Mouse (Mus musculus) forebrain, embryonic 13.5 days (tissue): Measurements from ENCODE around the gene Gm20388. TPM values are rescaled to one million over a fixed set of nuclear protein-coding genes. Genes with fewer than 3 reads are reported as not detected.
A peak's percentile ranks its signal among the peaks of the same experiment; 100 is the strongest.

ENCODE experiments used
- ATAC-seq: fragments of 200-750 bp; cut with Nextera tagmentation; 2 replicates; pipeline ENCODE4 v1.8.0; 2017
- H3K27ac ChIP-seq: fragments of 300-500 bp; sonication (generic); 2 replicates; pipeline ENCODE4 v1.5.1; 2015; ENCODE audit warnings: inconsistent platforms, mild to moderate bottlenecking, moderate library complexity
- H3K27me3 ChIP-seq: fragments of 300-500 bp; sonication (generic); 2 replicates; pipeline ENCODE4 v1.6.1; 2015; ENCODE audit warnings: mild to moderate bottlenecking, inconsistent platforms
- H3K36me3 ChIP-seq: fragments of 300-500 bp; sonication (generic); 2 replicates; pipeline ENCODE4 v1.6.1; 2015; ENCODE audit warnings: mild to moderate bottlenecking, inconsistent platforms; ENCODE audit not compliant: poor library complexity, severe bottlenecking
- H3K4me1 ChIP-seq: fragments of 300-500 bp; sonication (generic); 2 replicates; pipeline ENCODE4 v1.6.1; 2015; ENCODE audit warnings: inconsistent platforms
- H3K4me2 ChIP-seq: fragments of 300-500 bp; sonication (generic); 2 replicates; pipeline ENCODE4 v1.6.1; 2015; ENCODE audit warnings: inconsistent platforms, mild to moderate bottlenecking, moderate library complexity
- H3K4me3 ChIP-seq: fragments of 300-500 bp; sonication (generic); 2 replicates; pipeline ENCODE4 v1.5.1; 2015; ENCODE audit warnings: mild to moderate bottlenecking, inconsistent platforms
- H3K9ac ChIP-seq: fragments of 300-500 bp; sonication (generic); 2 replicates; pipeline ENCODE4 v1.6.1; 2015; ENCODE audit warnings: mild to moderate bottlenecking, inconsistent platforms
- H3K9me3 ChIP-seq: fragments of 300-500 bp; sonication (generic); replicated peaks from 2 replicates; pipeline ENCODE4 v1.6.1; 2016; ENCODE audit warnings: inconsistent platforms
- WGBS: fragments of 180-500 bp; shearing (Covaris S2); methylation state at CpG from one replicate; pipeline ENCODE4 v1.1.7; 2015; 5-methylcytosine and 5-hydroxymethylcytosine counted together
- polyA plus RNA-seq: library from polyadenylated mRNA; unstranded; fragments of >200 nt; fragmentation: Nextera tagmentation; extraction: Ambion mirVana; gene quantifications from 2 replicates; pipeline ENCODE4 v1.2.1, GENCODE M21; 2015

Gm20388 gene
- polyA plus RNA-seq, 1 experiment from 2014 or later, result 5.6 TPM

DNA sequence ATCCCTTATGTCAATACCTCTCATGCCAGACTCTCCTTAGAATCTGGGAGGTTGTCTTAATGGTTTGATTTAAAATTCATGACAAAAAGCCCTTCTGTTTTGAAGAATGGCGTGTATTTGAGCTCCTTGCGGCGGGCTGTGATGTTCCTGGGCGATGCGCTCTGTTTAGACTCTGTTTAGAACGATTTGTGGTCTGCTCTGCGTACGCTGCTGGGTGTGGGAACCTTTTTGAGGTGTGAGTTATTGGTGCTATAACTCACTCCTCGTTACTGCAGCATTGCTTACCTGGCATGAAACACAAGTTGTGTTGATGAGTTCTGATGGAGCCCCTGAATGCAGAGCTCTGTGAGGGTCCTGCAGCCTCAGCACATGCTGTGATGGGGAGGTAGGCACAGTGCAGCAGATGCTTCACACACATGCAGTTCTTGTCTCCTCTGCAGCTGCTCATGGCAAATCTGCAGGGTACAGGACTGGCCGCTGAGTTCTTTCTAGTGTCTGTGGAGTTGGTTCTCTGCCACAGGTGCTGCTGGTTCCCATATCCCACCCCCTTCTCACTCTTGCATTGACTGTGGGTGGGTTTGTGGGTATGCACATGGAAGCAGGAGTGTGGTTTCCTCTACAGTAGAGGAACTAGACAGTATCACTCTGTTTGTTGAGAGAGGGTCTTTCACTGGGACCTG, 4363.9 kb downstream of the Gm20388 start:
- H3K27me3 ChIP-seq, result no peaks in the 10 kb centered on the region
- peaks cover 52% of the 10 kb centered on the region for H3K4me1 ChIP-seq
- no peak overlapping the region for H3K4me3 ChIP-seq
- peaks cover 16% of the 10 kb centered on the region for H3K36me3 ChIP-seq
- H3K9me3 ChIP-seq, result no peaks in the 10 kb centered on the region
- 73% methylated on average over 10 of the region's 10 CpGs for WGBS
- H3K4me2 ChIP-seq, result no peak overlapping the region
- H3K27ac ChIP-seq, result no peak overlapping the region
- H3K9ac ChIP-seq, result no peak overlapping the region
- no peak for ATAC-seq

DNA sequence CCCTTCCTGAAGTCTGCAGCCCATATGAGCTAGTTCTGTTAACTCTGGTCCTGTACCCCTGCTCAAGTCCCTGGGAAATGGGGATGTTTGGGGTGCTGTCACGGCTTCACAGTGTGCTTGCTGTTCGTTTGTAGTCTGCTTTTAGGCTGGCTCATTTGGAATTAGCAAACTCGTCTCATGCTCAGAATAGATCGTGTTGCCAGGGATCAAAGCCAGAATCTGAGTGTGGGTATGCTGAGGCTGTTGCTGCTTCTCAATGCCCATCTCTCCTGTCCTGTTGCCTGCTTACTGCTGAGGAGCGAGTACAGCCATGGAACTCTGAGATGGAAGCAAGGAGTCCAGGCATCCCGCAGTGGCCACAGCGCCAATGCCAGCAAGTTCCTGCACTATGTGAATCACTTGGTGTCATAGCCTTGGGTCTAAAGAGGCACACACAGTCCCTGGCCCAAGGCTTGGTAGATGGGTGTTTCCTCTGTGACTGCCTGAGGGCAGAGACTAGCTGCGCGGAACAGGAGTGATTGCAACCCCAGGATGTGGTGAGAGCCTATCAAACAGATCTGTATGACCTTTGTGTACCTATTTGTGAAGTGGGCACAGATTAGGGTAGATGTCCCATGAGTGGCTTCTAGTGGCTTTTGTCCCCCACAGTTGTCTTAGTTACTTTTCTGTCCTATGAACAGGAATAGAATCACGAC, 4364.9 kb downstream of the Gm20388 start:
- no peak for ATAC-seq
- no peaks in the 10 kb centered on the region for H3K27me3 ChIP-seq
- no peaks in the 10 kb centered on the region for H3K9me3 ChIP-seq
- H3K27ac ChIP-seq, result no peak overlapping the region
- H3K9ac ChIP-seq, result no peak overlapping the region
- H3K4me2 ChIP-seq, result no peak overlapping the region
- peaks cover 53% of the 10 kb centered on the region for H3K4me1 ChIP-seq
- H3K4me3 ChIP-seq, result no peak overlapping the region
- 89% methylated on average over 10 of the region's 10 CpGs for WGBS
- H3K36me3 ChIP-seq, result peaks cover 16% of the 10 kb centered on the region

DNA sequence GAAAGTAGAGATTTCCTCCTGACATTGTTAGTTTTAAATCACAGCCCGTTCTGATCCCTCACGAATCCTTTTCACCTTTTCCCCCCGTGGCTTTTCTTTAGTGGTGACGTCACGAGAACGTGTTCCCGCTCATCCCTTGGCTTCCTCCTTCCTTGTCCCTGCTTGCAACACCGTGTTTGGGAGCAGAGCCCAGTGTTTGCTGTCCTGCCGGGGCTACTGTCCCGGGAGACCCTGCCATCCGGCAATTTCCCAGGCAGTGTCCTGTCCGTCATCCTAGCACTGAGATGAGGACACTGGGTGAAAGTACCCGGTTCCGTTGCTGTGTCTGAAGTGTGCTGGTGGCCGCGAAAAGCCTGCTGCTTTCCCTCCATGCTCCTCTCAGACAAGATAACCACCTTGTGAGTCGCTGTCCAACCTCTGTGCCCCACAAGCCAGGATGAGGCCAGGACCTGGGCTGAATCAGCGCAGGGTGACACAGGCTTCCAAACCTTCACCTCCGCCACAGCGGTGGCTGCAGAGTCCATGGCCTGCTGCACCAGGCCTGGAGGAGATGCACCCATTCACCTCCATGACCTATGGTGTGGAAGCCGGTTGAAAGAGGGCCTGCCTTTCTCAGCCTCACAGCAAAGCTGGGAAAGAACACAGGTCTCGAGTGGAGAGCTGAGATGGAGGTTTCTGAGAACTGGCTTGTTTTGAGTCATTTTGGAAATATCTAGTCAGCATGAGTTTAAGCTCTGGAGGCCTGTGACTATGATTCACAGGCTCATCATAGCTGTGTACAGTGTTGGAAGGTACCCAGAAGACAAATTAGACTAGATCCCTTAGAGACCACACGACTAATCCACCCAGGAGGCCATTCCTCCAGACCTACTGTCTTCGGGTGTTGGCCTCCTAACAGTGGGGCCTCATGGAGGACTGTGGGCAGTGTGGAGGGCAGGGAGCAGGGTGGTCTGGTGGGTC, 4367.6 kb downstream of the Gm20388 start:
- peaks cover 76% of the 10 kb centered on the region for H3K4me1 ChIP-seq
- H3K36me3 ChIP-seq, result peaks cover 13% of the 10 kb centered on the region
- H3K27me3 ChIP-seq, result no peaks in the 10 kb centered on the region
- no peaks in the 10 kb centered on the region for H3K9me3 ChIP-seq
- H3K9ac ChIP-seq, result no peak overlapping the region
- no peak overlapping the region for H3K27ac ChIP-seq
- no peak overlapping the region for H3K4me2 ChIP-seq
- WGBS, result 74% methylated on average over 24 of the region's 24 CpGs
- H3K4me3 ChIP-seq, result no peak overlapping the region
- ATAC-seq, result no peak

DNA sequence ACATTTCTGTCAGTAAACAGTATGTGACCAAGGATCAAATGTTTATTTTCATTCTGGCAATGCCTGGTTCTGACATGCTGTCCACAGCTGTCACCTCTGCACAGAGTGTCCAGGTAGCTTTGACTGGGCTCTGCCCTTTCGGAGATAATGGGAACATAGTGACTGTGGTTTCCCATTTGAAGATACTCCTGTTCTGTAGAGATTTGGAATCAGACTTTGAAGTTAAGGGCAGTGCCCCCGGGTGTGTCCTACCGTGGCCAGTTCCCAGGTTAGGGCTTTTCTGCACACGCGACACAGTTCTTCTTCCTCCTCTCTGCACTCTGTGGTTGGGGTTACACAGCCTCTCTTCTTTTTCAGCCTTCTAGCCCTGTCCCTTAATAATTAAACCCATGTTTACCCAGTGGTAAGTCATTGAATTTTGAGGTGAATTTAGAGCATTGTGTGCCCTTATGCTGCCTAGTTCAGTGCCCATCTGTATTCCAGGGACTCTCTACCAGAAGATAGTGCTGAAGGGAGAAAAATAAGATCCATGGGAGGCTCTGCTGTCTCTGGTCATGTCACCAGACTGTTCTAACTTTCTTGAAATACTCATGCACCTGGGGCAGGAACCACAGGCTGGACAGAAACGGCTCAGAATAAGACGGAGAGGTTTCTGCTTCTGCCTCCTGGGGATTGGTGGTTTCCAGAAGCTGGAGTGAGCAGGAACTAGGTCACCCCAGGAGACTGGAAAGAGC, 4368.5 kb downstream of the Gm20388 start:
- Histone ChIP-seq H3K9me3 (no peaks in the 10 kb centered on the region), H3K4me3 (no peak overlapping the region), H3K36me3 (peaks cover 13% of the 10 kb centered on the region), H3K4me1 (peaks cover 76% of the 10 kb centered on the region), H3K4me2 (no peak overlapping the region), H3K27me3 (no peaks in the 10 kb centered on the region), H3K27ac (no peak overlapping the region), H3K9ac (no peak overlapping the region)
- WGBS, result 89% methylated on average over 7 of the region's 7 CpGs
- no peak for ATAC-seq

DNA sequence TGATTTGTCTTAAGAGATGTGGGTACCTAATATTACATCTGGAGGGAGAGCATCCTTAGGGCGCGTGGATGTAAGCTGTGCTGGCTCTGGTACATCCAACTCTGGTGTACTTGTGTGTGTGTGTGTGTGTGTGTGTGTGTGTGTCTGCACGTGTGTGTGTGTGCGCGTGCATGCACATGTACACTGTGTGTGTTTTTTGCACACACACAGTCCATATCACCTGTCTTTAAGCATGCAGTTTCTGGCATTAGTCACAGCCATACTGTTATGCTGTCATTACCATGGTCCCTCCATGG, 4369.0 kb downstream of the Gm20388 start:
- peaks cover 13% of the 10 kb centered on the region for H3K36me3 ChIP-seq
- no peak overlapping the region for H3K4me2 ChIP-seq
- no peaks in the 10 kb centered on the region for H3K9me3 ChIP-seq
- WGBS, result 94% methylated on average over 5 of the region's 5 CpGs
- ATAC-seq, result no peak
- no peak overlapping the region for H3K27ac ChIP-seq
- H3K4me3 ChIP-seq, result no peak overlapping the region
- peaks cover 76% of the 10 kb centered on the region for H3K4me1 ChIP-seq
- no peaks in the 10 kb centered on the region for H3K27me3 ChIP-seq
- no peak overlapping the region for H3K9ac ChIP-seq

DNA sequence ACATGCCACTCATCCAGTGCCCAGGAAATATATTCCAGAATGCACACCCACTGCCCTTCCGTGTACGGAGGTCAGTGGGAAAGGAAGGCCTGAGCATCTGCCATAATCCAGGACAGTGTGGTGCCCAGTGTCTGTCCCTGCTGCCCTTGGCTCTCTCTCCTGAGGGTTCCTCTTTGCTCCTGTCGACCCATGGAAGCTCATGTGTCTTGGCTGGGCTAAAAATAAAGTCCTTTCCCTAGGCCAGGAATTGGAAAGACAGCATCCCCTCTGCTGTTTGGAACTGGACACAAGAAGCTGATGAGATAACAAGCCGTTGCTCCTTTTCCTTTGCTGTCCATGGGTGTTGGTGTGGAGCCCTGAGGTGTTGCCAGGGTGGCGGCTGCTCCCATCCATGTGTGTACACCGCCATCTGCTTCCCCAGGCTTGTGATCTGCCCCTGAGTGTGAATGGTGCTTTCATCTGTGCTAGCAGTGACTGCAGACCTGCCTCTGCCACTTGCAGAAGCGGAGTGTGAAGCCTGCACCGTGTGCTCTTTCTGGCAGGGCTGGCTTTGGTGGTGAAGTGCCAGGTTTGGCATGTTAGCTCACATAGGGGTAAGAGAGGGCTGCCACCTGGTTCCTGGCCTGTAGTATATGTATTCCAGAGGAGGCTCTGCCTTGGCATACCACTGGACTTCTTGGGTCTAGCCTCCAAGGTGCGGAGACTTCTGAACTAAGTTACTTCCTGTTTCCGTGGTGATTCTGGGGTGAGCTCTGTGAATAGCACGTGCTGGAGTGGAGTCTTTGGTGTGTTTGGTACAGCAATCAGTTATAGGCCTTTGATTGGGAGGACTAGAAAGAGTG, 4371.3 kb downstream of the Gm20388 start:
- H3K27ac ChIP-seq, result peak overlapping the region; percentile 97
- no peak overlapping the region for H3K4me2 ChIP-seq
- no peak overlapping the region; the same call in 1 of the 2 replicates for H3K9ac ChIP-seq
- H3K36me3 ChIP-seq, result no peaks in the 10 kb centered on the region
- no peaks in the 10 kb centered on the region for H3K9me3 ChIP-seq
- H3K27me3 ChIP-seq, result no peaks in the 10 kb centered on the region
- H3K4me1 ChIP-seq, result peaks cover 86% of the 10 kb centered on the region
- WGBS, result 62% methylated on average over 11 of the region's 11 CpGs
- no peak for ATAC-seq
- H3K4me3 ChIP-seq, result no peak overlapping the region

DNA sequence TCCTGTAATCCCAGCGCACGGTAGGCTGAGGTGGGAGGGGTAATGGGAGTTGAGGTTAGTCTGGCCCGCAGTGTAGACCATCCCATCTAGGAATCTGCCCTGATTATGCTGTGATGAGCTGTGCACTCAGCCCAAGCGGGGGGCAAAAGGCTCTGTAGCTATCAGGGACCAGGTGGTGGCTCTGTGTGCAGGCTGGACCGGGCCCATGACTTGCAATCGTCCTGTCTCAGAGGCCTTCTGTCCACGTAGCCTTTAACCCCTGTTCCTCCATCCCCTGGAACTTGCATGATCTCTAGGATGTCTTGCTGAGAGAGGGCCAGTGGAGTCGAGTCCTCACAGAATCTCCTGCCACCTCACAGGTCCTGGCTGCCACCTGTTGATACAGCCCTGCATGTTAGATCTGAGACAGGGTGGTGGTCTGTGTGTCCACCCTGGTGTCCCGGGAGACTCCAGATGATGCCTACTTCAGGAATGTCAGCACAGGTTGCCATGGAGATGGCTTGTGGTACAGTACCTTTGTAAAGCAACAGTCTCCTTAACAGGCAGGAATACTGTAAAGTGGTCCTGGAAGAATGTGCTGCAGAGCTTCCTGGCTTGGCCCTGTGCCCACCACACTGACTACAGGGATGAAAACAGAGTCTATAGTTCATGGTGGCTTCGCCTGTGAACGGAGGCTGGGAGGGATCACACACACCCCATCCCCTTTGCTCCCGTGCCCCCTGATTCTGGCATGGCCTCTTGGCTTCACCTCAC, 4372.4 kb downstream of the Gm20388 start:
- Histone ChIP-seq H3K27ac (peak overlapping the region; percentile 97), H3K4me3 (no peak overlapping the region), H3K4me2 (peak overlapping the region; percentile 29), H3K27me3 (no peaks in the 10 kb centered on the region), H3K36me3 (no peaks in the 10 kb centered on the region), H3K9me3 (no peaks in the 10 kb centered on the region), H3K4me1 (peaks cover 85% of the 10 kb centered on the region), H3K9ac (no peak overlapping the region; the same call in 1 of the 2 replicates)
- 61% methylated on average over 12 of the region's 12 CpGs for WGBS
- ATAC-seq, result no peak

DNA sequence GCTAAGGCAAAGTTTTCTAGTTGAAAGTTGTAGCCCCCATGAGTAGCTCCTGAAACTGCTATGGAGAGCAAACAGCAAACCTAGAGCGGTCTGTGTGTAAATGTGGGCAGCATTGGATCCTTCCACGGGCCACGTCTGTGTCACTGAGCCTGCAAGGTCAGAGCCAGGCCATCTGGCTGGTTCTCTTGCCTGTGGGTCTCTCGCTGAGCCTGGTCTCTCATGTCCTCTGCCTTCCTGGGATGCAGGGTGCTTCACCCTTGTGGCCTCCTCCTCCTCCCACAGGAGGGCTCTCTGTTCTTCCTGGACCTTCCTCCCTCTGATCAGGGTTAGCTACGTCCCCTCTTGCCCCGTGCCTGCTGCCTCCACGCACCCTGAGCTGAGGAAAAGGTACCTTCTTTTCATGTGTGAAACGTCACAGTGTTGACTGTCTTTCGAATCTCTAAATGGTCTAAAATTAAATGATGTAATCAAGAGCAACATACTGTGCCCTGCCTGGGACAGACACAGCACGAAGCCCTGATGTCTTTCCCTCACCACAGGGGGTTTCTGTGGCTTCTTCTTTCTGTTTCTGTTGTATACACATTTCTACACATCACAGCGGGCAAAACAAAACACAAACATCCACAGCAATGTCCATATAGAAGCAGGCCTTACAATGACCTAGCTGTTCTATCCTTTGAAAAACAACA, 4373.1 kb downstream of the Gm20388 start:
- Histone ChIP-seq H3K27me3 (no peaks in the 10 kb centered on the region), H3K36me3 (no peaks in the 10 kb centered on the region), H3K9ac (peak overlapping the region; percentile 58; the same call in 1 of the 2 replicates), H3K9me3 (no peaks in the 10 kb centered on the region), H3K4me1 (peaks cover 82% of the 10 kb centered on the region), H3K4me2 (peak overlapping the region; percentile 29), H3K4me3 (no peak overlapping the region), H3K27ac (peak overlapping the region; percentile 97)
- ATAC-seq, result no peak
- WGBS, result 20% methylated on average over 11 of the region's 11 CpGs

DNA sequence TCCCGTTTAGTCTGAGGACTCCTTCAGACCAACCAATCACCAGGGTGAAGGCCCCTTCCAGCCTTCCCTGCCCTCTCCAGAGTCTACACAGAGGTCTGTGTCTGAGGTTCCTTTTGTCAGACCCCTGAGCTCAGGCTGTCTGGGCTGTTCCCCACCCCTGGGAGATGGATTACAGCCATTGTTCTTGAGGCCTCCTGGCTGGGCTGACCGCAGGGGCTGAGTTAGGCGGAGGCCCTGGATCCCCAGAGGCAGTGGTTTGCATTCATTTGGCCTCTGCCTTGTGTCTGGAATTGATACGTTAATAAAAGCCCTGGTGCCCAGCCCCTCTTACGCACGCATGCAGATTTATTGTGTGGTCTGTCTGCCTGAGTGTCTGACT, 4373.7 kb downstream of the Gm20388 start:
- Histone ChIP-seq H3K36me3 (no peaks in the 10 kb centered on the region), H3K27me3 (no peaks in the 10 kb centered on the region), H3K4me1 (peaks cover 82% of the 10 kb centered on the region), H3K4me3 (no peak overlapping the region), H3K4me2 (peak overlapping the region; percentile 29), H3K9ac (peak overlapping the region; percentile 58), H3K9me3 (no peaks in the 10 kb centered on the region), H3K27ac (peak overlapping the region; percentile 97)
- 5% methylated on average over 6 of the region's 6 CpGs for WGBS
- peak; percentile 77 for ATAC-seq

DNA sequence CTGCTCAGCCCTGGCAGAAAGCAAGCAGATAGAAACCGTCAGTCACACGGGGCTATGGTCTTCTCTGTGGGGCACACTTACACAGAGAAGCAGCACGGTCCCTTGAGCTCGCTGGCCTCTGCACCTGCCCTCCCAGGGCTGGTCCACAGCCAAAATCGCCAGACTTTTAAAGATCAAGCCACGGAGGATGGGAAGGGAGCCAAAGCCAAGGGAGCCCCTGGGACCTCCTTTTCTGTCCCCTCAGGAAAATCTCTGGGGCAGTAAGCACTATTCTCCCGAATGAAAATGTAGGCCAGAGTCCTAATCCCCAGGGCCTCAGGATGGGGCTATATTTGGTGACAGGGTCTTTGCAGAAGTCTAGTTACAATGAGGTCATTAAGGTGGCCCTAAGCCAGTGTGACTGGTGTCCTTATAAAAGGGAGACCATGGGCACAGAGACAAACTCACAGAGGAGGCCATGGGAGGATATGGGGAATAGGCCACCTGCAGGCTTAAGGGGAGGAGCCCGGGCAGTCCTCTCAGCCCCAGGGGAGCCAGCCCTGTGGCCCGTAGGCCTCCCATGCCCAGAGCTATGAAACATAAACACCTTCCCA, 4374.4 kb downstream of the Gm20388 start:
- no peak overlapping the region for H3K4me3 ChIP-seq
- H3K27me3 ChIP-seq, result no peaks in the 10 kb centered on the region
- peak; percentile 48 for ATAC-seq
- peak overlapping the region; percentile 29 for H3K4me2 ChIP-seq
- peak overlapping the region; percentile 97 for H3K27ac ChIP-seq
- H3K9me3 ChIP-seq, result no peaks in the 10 kb centered on the region
- H3K4me1 ChIP-seq, result peaks cover 81% of the 10 kb centered on the region
- peak overlapping the region; percentile 43; the same call in 1 of the 2 replicates for H3K9ac ChIP-seq
- H3K36me3 ChIP-seq, result no peaks in the 10 kb centered on the region
- 5% methylated on average over 9 of the region's 9 CpGs for WGBS
